Mouse (Mus musculus): ENCODE data around the gene Ppat.
"Not testable (repeated sequence)": the region's sequence is repeated elsewhere in the genome, so short reads cannot be mapped to it uniquely, and the experiment has no call there.

Gene Ppat

DNA sequence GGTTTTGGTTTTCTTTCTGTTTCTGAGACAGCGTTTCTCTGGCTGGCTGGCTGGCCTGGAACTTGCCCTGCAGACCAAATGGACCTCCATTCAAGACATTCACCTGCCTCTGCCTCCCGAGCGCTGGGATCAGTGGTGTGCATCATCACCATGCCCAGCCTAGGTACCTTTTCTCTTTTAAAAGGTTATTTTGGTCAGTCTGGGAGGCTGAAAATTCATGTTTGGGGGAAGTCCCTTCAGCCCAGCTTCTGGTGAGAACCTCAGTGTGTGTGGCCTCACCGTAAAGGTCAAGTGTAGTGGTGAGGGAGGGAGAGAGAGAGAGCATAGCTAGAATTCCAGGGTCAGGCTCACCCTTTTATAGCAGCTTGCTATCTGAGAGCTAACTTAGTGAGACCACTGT is 3.6 kb downstream of the Ppat start:
- DNase-seq (ENCODE audit: low spot score): no peak

DNA sequence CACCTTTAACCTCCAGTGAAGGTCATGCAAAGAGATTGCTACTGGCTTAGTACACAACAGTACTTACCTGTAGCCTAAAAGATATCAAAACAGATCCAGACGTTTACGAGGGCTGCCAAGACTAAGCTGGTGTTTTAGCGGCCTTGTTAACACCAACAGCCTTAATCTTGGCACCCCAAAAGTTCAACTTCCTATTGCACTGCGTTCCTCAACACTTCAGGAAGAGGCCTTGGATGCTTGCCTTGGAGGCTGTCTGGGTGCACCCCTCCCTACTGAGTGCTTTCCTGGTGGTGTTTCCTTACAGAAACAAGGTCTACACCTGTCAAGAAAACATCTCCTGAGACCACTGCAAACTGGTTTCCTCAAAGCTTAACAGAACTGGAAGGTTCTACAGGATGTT is 4.2 kb downstream of the Ppat start:
- no peak for DNase-seq (ENCODE audit: low spot score)

DNA sequence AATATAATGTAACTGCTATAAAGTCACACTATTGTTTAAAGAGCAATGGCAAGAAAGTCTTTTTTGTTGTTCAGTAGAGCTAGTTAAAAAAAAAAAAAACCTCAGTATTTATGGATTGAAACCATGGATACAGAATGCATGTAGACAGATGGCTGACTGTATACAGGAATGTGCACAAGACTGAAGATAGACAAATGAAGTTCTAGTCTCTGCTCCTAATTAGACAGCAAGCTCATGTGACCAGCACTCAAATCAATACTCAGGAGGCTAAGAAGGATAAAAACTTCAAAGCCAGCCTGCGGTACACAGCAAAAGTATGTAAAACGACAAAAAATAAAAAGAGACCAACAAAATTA is 5.7 kb downstream of the Ppat start:
- no peak for DNase-seq (ENCODE audit: low spot score)

DNA sequence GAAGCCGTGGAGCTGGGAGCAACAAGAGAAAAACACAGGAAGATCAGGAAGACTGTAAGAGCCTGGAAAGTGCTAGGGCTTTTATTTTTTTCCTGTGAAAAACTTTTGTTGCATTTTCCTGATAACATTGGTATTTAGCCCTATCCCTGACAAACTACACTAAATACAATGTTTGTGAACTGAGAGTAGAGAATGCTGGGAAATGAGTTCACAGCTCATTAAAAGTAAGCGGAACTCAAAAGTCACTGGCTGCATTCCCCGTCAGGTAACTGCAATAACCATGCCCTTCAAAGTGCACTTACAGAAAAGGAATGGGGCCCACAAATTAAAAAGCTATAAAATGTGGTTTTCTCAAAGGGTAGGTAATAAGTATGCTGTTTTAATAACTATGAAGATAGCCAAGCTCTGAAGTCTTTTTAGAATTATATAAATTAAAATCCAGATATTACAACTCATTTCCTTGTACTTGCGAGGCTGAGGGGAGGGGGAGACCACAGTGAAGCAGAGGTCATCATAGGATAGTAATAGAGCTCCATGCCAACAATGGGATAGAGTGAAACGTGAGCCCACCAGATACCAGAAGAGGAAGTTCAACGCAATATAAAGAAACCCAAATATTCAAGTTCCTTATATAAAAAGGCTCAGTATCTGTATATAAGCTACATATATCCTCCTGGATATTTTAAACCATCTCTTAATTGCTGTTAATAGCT is 6.3 kb downstream of the Ppat start:
- DNase-seq (ENCODE audit: low spot score): no peak

DNA sequence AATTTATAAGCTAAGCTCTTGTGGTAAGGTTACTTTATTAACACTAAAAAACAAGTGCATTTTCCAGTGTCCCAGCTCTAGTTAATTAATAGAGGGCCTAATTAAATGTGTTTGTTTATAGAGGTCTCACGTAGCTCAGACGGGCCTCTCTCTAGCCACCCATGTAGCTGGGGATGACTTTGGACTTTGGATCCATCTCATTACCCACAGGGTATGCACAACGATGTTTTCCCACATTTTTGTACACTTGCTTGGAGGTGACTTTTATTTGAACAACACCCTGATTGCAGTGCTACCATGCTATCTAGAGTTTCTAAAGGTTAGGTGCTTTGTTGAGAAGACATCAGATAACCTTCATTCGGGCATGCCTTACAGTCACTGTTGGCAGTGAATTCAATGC is 8.9 kb downstream of the Ppat start:
- DNase-seq (ENCODE audit: low spot score): no peak

DNA sequence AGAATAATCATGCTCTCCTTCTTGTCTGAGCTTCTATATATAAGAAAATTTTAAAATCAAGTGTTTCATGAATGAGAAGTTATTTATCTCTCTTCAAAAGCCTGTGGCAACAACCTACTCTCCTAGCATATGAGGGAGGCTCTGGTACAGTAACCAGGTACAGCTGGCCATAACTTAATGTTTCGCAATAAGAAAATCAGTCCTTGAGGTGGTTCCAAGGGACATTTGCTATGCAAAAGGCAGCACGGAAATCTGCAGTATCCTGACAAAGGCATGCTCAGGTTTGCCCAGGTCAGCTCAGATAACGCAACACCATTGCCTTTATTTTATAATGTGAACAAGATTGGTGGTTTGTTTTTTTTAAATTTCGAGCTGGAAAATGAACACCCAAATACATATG is 9.4 kb downstream of the Ppat start:
- no peak for DNase-seq (ENCODE audit: low spot score)

DNA sequence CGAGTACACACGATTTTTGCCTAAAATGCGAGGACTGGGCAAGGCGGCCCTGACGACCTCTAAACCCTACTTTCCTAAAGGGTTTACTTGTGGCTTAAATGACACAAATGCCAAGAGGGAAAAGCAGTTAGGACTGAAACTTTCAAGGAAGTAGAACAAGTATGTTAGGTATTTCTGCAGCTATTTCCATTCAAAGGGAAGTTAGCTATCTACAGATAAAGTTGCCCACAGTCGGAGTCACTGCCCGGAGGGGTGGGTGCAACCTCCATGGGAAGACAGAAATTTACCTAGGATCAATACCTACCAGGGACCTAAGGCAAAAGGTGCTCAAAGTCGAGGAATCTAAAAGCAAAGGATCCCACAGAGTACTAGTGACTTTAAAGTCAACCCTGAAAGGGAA is 11.7 kb downstream of the Ppat start:
- no peak for DNase-seq (ENCODE audit: low spot score)

DNA sequence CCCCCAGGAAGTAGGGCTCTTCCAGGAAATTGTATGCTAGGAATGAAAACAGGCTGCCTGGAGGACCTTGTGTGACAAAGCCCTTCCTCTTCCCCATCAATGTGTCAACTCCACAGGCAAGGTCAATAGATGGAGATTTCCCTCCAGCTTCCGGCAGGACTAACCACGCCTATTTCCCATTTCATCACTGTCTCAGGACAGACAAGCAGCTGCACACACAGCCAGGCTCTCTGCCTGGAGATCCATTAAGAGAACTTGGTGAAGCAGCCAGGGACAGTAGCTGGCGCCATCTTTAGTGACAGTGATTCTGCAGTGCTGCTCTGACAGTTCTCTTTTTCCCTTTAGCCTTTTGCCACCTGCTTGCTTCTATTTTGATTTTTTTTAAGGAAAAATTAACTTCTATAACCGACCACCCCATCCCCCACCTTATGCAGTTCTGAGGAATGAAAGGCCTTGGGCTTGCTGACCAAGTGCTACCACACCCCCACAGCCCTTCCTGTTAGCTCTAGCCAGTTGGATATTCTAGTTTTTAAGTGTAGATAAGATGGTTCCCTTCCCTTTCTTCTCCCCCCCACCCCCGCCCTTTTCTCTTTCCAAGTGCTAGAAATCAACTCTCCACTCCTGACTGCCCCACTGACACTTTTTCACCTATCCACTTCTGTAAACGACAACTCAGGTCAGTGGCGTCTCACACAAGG is 22.0 kb downstream of the Ppat start:
- DNase-seq (ENCODE audit: low spot score): no peak

DNA sequence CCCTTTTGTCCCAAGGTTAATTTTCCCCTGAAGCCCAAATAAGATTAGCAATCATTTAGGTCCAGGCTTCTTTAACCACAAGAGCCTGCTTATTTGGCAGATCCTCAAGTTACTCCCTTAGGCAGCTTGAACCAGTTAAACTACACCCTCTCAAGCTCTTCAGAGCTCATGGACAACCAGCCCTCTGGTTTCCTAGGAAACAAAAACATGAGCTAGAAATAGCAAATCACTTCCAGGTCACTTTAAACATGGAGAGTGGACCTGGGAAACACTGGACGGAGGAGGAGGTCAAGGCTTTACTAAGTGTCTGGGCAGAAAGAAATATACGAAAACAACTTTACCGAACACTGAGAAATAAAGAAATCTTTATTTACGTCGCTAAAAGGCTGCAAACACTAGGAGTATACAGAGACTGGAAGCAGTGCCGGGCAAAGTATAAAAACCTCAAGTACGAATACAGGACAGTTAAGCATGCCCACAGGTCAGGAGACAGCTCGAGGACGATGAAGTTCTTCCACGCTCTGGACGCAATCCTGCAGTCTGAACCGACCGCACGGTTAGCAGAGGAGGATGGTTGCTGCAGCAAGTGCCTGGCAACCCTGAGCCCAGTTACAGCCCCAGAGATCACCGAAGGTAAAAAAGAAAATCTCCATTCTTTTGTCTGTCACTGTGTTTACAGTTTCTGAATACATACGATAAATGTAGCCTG is 23.1 kb downstream of the Ppat start:
- peak; percentile 56 for DNase-seq (ENCODE audit: low spot score)

DNA sequence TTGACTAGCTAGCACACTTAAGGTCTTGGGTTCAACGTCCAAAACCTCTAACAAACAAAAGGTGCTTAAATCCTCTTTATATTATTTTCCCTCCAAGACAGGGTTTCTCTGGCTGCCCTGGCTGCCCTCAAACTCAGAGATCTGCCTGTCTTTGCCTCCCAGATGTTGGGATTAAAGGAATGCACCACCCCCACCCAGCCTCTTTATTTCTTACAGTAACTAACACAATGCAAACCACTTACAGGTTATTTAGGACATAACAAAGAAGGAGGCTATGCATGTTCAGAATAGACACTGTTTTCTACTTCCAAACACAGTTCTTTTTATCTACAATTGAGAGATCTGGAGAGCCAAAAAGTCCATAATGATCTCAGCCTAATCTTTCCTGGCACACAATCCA is 27.1 kb downstream of the Ppat start:
- no peak for DNase-seq (ENCODE audit: low spot score)

DNA sequence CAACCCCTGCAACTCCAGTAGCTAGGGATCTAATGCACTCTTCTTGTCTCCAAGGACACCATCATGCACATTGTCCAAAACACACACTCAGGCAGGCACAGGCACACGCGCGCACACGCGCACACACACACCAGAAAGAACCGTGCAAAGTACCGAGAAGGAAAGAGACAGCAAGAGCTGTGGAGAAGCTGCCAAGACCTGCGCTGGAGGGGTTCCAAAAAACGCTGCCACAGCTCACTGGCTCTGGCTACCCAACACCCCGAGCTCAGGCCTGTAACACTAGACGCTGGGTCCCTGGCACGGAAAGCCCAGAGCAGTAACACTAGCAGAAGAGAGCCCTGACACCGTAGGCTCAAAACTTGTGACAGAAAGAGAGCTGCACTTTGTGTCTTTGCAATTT is 27.9 kb downstream of the Ppat start:
- DNase-seq (ENCODE audit: low spot score): peak; percentile 57

DNA sequence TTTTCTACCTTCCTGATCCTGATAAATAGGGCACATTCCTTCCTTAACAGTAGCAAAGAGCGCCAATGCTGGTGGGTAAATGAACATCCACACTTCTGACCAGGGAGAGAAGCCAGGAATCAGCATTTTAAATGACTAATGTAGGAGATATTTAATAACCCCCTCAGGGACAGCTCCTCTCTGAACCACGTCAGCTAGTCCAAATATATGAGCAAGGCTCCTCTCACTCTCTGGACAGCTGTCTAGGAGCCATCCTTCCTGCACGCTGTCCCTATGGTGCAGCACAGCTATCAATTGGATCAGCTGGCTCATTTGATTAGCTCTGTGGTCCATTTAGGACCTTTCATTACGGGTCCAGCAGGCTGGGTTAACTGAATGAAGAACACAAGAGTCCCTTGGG is 28.5 kb downstream of the Ppat start:
- no peak for DNase-seq (ENCODE audit: low spot score)

DNA sequence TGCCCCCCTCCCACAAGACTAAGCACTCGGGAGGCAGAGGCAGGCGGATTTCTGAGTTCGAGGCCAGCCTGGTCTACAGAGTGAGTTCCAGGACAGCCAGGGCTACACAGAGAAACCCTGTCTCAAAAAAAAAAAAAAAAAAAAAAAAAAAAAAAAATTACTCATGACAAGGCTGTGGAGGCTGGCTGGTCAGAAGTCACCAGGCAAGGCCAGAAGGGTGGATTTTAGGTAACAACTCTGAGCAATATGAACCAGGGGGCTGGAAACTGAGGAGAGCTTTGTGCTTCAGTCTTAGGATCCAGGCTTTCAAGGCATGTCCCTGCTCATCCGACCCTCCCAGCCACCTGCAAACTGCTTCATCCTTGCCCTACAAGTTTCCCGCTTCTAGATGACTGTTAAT is 38.9 kb downstream of the Ppat start:
- DNase-seq (ENCODE audit: low spot score): not testable (repeated sequence)

DNA sequence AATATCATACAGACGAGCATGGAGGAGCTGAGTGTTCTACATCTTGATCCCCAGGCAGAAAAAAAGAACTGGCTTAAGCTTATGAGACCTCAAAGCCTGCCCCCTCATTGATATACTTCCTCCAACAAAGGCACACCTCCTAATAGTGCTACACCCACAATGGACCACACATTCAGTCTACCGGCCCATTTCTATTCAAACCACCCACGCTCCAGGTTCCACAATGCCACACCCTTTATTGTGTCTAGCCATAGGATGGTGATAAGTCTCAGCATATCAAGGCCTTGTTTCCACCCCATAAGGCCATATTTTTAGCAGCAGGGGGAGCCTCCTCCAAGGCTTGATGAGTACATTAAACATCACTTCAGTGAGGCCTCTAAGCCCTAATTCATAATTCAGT is 40.6 kb downstream of the Ppat start:
- DNase-seq (ENCODE audit: low spot score): no peak

DNA sequence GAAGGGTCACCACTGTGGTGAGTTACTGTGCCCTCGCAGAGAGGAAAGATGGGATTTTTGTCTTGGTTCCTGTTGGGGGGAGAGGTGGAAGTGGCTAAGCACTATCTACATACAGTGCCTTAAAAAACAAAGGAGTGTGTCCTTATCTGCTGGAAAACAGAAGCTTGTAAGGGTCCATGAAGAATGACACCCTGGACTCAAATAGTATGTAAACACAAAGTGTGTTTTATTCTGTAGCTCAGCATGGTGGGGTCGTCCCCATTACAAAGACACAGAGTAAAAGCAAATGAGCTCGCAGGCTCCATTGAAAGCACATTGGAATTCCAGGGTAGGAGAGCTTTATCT is 45.3 kb downstream of the Ppat start:
- DNase-seq (ENCODE audit: low spot score): no peak

DNA sequence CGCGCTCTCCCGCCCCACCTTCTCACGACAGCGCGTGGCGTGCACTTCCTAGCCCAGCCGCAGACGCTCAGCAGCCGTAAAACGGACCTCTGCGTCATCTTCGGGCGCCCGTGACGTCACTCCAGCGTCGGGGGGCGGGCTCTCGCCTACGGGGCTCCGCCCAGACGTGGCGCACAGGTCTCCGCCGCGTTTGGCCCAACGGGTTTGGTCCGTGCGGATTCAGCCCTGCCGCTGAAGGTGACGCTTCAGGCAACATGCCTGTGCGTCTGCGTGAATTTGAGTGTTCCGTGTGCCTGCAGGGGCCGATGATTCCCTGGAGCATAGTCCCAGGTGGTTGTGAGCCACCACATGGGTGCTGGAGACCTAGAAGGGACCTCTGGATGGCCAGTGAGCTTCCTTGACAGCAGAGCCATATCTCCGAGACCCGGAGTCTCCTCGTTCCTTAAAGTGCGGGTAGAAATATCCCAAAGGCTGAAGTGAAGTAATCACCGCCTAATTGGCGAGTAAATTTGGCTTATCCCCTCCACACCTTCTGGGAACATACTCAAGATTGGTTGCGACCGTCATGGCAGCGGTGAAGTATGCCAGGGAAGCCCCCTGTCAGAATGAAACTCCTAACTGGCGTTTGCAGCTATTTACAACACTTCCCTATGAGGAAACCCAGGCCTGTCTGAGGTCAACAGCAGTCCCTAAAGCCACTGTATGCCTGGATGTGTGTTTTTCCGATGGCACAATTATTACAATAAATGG is 45.8 kb downstream of the Ppat start, which contains the start of gene Aasdh:
Aasdh (minus strand) TSS at position 110 of the 750 bp plus-strand sequence.
- peak; percentile 87 for DNase-seq (ENCODE audit: low spot score)

DNA sequence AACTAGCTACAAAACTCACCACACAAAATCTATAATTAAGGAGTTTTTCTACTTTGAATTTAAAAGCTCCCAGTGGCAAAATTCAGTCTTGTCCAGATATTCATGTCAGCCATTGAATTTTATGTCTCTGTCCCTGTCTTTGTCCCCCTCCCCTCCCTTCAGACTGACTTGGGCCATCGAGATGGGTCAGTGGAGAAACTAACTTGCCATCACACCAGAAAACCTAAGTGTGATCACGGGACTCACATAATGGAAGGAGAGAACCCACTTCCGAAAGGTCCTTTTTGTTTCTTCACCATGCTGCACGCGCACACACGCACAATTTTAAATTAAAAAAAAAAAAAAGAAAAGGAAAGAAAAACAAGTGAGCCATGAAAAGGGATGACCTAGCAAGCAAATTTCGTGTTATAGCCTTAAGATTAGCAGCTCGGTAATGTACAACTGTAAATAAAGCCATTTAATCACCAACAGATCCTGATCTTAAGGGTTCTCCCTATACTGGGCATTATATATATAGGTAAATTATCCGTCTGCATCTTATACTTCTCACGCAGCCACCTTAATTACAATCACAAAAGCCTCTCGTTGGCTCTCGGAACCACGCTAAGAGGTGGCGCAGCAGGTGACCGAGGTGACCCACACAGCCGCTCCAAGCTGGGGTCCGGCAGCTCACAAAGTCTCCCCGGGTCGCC is 46.5 kb downstream of the Ppat start:
- DNase-seq (ENCODE audit: low spot score): no peak

DNA sequence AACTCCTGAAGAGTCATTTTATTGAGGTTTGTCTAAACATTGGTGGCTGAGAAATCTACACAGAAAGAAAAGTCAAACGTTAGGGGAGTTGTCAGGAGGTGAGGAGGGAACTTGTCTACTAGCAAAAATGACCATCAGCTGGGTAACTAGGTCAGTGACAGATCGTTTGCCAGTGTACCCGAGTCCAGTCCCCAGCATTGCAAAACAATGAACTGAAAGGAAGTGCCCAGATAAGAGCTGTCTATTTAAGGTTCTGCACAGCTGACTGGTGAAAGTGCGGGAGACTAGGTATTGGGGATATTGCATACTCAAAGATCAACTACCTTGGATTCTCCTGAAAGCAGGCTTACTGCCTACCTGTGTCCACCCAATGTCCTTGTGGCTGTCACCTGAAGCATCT is 49.2 kb downstream of the Ppat start:
- no peak for DNase-seq (ENCODE audit: low spot score)

DNA sequence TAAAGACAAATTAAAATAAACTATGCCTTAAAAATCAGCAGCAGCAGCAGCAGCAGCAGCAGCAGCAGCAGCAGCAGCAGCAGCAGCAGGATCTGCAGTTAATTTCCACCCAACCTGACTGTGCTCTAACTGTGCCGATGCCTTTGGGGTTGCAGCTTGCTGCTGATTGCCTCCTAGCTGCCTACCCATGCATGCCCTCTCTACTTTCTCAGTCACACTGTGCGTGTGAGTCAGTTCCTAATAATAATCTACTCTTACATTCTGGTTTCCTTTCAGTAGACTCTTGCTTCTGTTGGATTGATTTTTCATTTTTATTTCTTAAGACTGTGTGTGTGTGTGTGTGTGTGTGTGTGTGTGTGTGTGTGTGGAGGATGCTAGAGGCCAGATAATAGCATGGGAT is 58.3 kb downstream of the Ppat start:
- no peak for DNase-seq (ENCODE audit: low spot score)

DNA sequence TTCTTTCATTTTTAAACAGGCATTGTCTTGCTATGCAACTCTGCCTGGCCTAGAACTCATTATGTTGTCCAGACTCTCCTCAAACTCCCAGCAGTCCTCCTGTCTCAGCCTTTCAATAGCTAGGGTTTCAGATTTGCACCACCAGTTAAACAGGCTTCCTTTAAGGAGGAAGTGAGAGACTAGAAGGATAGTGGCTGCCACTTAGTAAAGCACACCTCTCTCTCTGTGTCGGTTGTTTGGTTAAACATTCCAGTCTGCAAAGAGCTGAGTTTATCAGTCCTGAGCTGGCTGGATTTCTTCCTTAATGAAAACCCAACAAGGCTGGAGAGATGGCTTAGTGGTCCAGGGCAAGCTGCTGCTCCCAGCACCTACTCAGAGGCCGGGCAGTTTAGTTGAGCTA is 58.8 kb downstream of the Ppat start:
- no peak for DNase-seq (ENCODE audit: low spot score)

DNA sequence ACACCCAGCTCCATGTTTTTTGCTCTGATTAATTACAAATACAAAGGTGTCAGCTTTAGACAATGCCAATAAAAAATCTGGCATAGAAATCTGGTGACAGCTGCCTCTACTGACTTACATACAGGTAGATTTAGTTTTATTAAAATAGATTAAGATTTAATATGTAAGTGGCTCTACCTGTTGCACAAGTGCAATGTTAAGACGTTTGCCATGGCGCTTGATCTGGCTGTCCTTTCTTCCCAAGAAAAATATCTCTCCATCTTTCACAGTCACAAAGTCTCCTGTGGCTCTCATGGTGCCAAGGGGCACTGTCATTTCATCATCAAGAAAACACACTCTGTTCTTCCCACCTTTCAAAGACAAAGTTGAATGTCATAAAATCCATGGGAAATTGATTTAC is 64.4 kb downstream of the Ppat start:
- DNase-seq (ENCODE audit: low spot score): no peak

DNA sequence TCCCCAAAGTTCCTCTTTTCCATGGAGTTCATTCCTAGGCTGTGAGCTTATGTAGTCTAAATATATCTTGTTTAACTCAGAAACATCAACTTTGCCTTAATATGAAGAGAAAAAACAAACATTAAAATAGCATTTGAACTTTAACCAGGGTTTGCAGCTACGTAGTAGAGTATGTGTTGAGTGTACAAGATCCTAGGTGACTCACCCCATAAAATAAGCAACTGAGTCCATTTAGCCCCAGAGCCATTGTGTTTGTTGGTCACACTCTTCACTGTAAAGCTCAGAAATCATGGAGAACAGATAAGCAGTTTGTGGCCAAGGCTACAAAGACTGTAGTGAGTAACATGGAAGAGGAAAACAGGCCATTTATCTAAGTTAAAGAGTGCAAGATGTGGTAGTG is 67.3 kb downstream of the Ppat start:
- DNase-seq (ENCODE audit: low spot score): no peak

All from ovary, adult 18-20 months (tissue).